Mouse (Mus musculus): ENCODE measurements around the gene Cela3a.
"Not testable (repeated sequence)": the region's sequence is repeated elsewhere in the genome, so short reads cannot be mapped to it uniquely, and the experiment has no call there.

The Cela3a gene

GRCm38 (mm10) chr4:137409691-137410090 is at the start of gene Cela3a:
Cela3a (minus strand) TSS chr4:137409791.
- DNase-seq = no peak

DNA sequence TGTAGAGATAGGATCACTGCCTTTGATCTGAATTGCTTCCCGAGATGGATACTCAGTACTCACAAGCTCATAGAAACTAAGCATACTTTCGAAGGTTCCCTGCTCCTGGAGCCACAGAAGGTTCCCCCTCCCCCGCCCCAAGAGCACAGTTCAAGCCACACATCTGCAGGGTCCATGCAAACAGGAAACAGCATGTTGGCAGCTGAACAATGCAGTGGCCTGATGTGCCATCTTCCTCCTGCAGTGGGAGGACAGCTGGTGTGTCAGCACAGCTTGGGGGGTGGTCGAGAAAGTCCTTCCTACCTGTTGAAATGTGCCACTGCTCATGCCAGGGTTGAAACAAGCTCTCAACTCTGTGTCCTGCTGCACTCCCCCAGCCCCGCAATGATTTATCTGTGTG is 49.3 kb upstream of the Cela3a start:
- DNase-seq = no peak

- DNase-seq = no peak
Observed at GRCm38 (mm10) chr4:137458310-137458709, 48.7 kb upstream of the Cela3a start.

DNA sequence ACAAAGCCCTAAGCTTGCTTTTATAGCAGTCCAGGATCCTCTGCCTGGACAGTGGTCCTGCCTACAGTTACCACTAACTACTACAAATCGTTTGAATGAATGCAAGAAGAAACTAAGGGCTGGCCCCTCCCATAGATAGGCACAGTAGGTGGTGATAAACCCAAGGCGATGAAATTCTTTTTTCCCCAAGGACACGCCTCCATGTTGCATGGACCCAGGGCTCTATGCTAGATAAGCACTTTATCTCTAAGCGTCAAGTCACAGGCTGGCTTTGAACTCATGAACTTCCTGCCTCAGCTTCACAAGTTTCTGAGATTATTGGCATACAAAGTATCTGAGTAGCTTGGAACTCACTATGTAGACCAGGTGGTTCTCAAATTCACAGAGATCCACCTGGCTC is 47.7 kb upstream of the Cela3a start:
- DNase-seq = no peak

- DNase-seq = no peak
Observed at GRCm38 (mm10) chr4:137456581-137456980, 47.0 kb upstream of the Cela3a start.

- DNase-seq = no peak
Observed at GRCm38 (mm10) chr4:137454582-137454981, 45.0 kb upstream of the Cela3a start.

DNA sequence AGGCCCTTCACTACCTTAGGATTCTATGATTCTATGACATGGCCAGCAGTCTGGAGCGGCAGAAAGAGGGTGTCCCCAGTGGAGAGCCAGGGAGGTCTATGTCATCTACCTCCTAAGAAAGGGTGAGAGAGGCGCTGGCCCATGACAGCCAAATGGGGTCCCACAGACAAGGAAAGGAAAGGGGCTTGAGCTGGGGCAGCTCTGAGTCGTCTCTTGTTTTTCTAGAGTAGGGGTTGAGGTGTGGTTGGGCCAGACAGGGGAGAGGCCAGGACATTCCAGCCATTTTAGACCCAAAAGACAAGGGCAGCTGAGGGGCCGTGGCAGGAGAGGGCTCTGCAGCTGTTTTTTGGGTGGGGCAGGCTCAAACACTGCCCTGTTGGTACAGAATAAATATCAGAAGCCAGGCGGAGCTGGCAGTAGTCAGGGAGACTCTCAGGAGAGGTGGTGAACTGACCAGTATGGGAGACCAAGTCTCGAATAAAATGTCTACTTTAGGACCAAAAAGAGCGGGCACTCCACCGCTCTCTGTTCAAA is 43.7 kb upstream of the Cela3a start, which contains the start of gene 1700013G24Rik:
Gene 1700013G24Rik (plus strand): TSS at position 51 of the 534 bp plus-strand sequence.
- no peak for DNase-seq

DNA sequence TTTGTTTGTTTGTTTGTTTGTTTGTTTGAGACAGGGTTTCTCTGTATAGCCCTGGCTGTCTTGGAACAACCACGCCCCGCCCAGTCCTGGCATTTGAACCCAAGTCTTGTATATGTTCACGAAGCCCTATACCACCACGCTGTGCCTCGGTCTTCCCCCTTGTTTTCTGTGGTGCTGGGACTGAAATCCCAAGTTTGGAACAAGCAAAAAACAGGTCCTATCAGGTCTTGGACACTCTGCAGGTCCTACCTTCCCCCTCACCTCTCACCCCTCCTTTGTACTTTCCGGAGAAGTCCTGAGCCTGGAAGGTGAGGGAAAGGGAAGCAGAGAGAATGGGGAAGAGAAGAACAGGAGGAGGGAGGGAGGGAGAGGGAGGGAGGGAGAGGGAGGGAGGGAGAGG is 42.6 kb upstream of the Cela3a start:
- no peak for DNase-seq

DNA sequence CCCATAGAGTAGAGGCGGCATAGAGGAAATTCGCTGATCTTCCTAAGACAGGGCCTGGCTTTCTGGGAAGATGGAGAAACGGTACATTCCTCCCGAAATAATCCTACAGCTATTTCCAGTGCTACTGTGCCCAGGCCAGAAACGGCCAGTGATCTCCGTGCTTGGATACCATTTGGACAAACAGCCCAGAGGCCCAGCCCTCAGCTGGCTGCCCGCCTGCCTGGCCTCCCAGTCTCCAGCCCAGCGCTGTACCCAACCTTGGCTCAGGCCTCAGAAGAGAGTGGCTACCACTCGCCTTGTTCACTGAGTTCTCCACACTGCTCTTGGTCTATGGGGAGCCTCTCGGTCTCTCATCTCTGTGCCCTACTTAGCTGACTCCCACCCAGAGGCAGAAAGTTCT is 40.1 kb upstream of the Cela3a start:
- no peak for DNase-seq

GRCm38 (mm10) chr4:137449132-137449531 is 39.5 kb upstream of the Cela3a start:
- no peak for DNase-seq

- no peak for DNase-seq
Observed at GRCm38 (mm10) chr4:137448641-137449040, 39.0 kb upstream of the Cela3a start.

DNA sequence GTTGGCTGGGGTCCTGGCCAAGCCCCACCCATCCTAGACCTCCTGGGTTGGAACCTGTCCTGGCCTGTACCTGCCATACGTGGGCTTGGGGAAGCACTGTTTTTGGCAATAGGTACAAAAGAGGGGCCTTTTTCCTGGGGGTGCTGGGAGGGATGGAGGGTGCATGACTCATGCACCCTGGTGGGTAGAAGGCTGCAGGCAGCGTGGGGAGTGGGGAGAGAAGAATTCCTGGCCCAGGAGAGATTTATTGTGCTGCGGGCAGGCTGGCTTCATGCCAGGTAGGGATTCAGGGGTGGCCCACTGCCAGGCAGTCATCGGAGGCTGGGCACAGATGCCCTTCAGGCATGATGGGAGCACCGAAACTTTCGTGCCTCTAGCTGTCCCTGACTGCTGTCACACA is 38.6 kb upstream of the Cela3a start:
- no peak for DNase-seq

- DNase-seq = no peak
Observed at GRCm38 (mm10) chr4:137447363-137448196, 38.0 kb upstream of the Cela3a start.

GRCm38 (mm10) chr4:137445881-137446280 is 36.3 kb upstream of the Cela3a start:
- no peak for DNase-seq

DNA sequence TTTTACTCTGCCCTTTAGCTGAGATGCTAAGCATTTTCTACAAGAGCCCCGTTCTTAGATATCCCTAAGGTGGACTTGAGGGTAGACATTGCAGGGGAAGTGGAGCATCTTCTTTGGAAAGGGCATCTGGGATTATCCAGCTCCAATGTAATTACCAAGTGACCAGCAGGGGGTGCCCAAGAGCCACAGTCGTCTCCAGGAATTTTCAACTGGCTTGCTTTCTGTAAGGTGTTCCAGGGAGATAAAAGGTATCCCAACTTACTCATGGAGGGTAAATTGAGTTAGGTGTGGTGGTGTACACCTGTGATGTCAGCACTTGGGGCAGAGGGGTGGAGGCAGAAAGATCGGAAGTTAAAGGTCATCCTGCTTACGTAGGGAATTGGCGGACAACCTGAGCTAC is 34.0 kb upstream of the Cela3a start:
- peak; percentile 35 to 78 for DNase-seq

- no peak for DNase-seq
Observed at GRCm38 (mm10) chr4:137441332-137441731, 31.7 kb upstream of the Cela3a start.

DNA sequence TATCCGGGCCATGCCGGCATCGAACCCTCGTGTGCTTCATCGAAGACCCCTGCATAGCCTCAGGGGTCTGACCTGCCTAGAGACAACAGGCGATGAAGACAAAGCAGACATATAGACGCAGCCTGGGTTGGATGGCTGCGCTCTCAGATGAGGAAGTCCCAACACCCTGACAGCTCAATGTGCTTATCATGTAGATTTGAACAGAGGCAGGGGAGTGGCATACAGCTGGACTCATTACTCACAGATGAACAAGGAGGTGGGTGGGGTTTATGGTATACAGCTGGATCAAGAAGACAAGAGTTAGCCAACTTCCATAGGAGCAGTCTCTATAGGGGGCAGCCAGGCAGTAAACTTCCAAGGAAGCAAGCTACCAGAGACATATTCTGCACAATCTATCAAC is 29.3 kb upstream of the Cela3a start:
- no peak for DNase-seq

DNA sequence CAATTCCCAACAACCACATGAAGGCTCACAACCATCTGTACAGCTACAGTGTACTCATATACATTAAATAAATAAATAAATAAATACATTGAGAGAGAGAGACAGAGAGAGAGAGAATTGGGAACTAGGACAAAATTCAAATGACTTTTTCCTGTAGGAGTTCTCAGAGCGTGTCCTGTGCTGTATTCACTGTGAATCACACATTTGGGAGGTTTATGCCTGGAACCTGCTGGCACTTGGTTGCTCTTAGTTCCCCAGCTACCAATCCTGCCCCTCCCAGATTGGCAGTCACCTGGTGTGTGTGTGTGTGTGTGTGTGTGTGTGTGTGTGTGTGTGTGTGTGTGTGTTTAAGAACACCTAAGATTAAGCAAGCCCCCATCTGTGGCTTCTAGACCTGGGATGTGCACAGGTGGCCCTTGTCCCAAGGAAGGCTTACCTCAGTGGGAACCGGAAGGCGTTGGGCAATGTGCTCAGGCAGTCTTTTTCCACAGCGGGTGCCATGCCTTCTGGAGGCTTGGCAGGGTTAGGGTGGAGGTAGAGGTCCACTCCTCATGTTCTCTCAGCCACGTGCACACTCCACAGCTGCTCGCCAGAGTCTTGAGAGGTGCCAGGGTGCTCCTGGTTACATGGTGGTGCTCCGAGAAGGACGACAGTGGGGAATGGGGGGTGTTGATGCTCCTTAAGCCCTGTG is 27.5 kb upstream of the Cela3a start:
- no peak for DNase-seq

GRCm38 (mm10) chr4:137432700-137433550 is 23.3 kb upstream of the Cela3a start:
- not testable (repeated sequence) for DNase-seq

- no peak for DNase-seq
Observed at GRCm38 (mm10) chr4:137430502-137430901, 20.9 kb upstream of the Cela3a start, which contains the start of gene Cela3b. Cela3b (minus strand) TSS chr4:137430540.

GRCm38 (mm10) chr4:137417712-137418564 is 8.3 kb upstream of the Cela3a start:
- no peak for DNase-seq

DNA sequence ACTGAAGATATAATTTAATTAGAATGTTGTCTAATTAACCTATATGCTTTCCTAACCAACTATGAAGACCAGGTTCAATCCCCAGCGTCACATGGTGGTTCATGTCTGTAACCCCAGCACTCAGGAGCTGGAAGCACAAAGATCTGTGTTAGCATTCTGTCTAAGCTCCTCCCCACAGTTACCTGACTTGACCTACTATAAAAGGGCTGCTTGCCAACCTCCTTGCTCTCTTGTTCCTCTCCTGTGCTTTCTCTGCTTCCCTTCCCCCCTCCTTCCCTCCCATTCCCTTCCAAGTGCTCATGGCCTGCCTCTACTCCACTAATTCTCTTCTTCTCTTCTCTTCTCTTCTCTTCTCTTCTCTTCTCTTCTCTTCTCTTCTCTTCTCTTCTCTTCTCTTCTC is 5.3 kb upstream of the Cela3a start:
- peak; percentile 61 to 76 for DNase-seq

Data from kidney, adult 8-10 months (tissue).